Mouse (Mus musculus) heart, postnatal 0 days (tissue): Measurements from ENCODE around the gene Dnajb8. TPM values are rescaled to one million over a fixed set of nuclear protein-coding genes. Genes with fewer than 3 reads are reported as not detected.

Experiments used
- ATAC-seq: fragments of 200-750 bp; cut with Nextera tagmentation; 2 replicates; pipeline ENCODE4 v1.8.0; 2017; ENCODE audit warnings: low read depth, moderate number of reproducible peaks, moderate library complexity; ENCODE audit not compliant: insufficient read depth
- DNase-seq: peaks from one replicate; pipeline ENCODE4 v3.0.0-alpha.2; 2016; ENCODE audit warnings: low spot score
- H3K27ac ChIP-seq: fragments of 300-500 bp; sonication (generic); 2 replicates; pipeline ENCODE4 v1.5.1; 2014; ENCODE audit warnings: low read depth, mild to moderate bottlenecking
- H3K27me3 ChIP-seq: fragments of 300-500 bp; sonication (generic); 2 replicates; pipeline ENCODE4 v1.6.1; 2014; ENCODE audit warnings: low read length, mixed read lengths; ENCODE audit not compliant: control insufficient read depth, insufficient read depth
- H3K36me3 ChIP-seq: fragments of 300-500 bp; sonication (generic); replicated peaks from 2 replicates; pipeline ENCODE4 v1.6.1; 2014; ENCODE audit warnings: low read length, mixed read lengths; ENCODE audit not compliant: control insufficient read depth, insufficient read depth
- H3K4me1 ChIP-seq: fragments of 300-500 bp; sonication (generic); 2 replicates; pipeline ENCODE4 v1.6.1; 2014; ENCODE audit warnings: antibody characterized with exemption; ENCODE audit not compliant: control insufficient read depth, insufficient read depth
- H3K4me2 ChIP-seq: fragments of 300-500 bp; sonication (generic); 2 replicates; pipeline ENCODE4 v1.6.1; 2014; ENCODE audit warnings: low read depth, mild to moderate bottlenecking, low read length, moderate library complexity
- H3K4me3 ChIP-seq: fragments of 300-500 bp; sonication (generic); 2 replicates; pipeline ENCODE4 v1.5.1; 2014; ENCODE audit warnings: low read depth, low read length
- H3K9ac ChIP-seq: fragments of 300-500 bp; sonication (generic); replicated peaks from 2 replicates; pipeline ENCODE4 v1.6.1; 2014; ENCODE audit warnings: low read depth, low read length, mixed read lengths
- H3K9me3 ChIP-seq: fragments of 300-500 bp; sonication (generic); replicated peaks from 2 replicates; pipeline ENCODE4 v1.6.1; 2016; ENCODE audit warnings: low read length; ENCODE audit not compliant: control insufficient read depth
- CTCF ChIP-seq: IDR thresholded peaks from 2 replicates; pipeline ENCODE4 v1.5.1; 2016; ENCODE audit warnings: antibody characterized with exemption, control low read depth, low read depth
- EP300 ChIP-seq: IDR thresholded peaks from 2 replicates; pipeline ENCODE4 v1.6.1; 2016; ENCODE audit warnings: antibody characterized with exemption, low read depth
- WGBS: fragments of 180-500 bp; shearing (Covaris S2); extraction: QIAGEN DNeasy Blood & Tissue Kit; methylation state at CpG from one replicate; pipeline ENCODE4 v1.1.7; 2014; 5-methylcytosine and 5-hydroxymethylcytosine counted together
- polyA plus RNA-seq: library from polyadenylated mRNA; unstranded; fragments of >200 nt; fragmentation: Nextera tagmentation; extraction: Ambion mirVana; gene quantifications from 2 replicates; pipeline ENCODE4 v1.2.1, GENCODE M21; 2015
- total RNA-seq: library from RNA; depleted of rRNA; stranded (reverse); fragments of >200 nt; gene quantifications from 2 replicates; pipeline ENCODE4 v1.2.3, GENCODE M21; 2014; ENCODE audit warnings: low replicate concordance

The Dnajb8 gene
- total and polyA plus RNA-seq, 2 experiments from 2014 or later, result not detected

GRCm38 (mm10) chr6:88251798-88252478 is 29.9 kb downstream of the Dnajb8 start:
- WGBS, result 50% methylated on average over 7 of the region's 7 CpGs
- no peak for ATAC-seq
- TF ChIP-seq EP300 (no peak), CTCF (no peak)

GRCm38 (mm10) chr6:88254082-88254481 is 32.0 kb downstream of the Dnajb8 start:
- H3K27ac ChIP-seq, result no peak overlapping the region
- H3K4me2 ChIP-seq, result no peak overlapping the region
- TF ChIP-seq CTCF, result no peak
- TF ChIP-seq EP300, result no peak
- no peak for ATAC-seq
- WGBS, result 54% methylated on average over 6 of the region's 6 CpGs
- no peaks in the 10 kb centered on the region for H3K27me3 ChIP-seq
- H3K4me3 ChIP-seq, result no peak overlapping the region
- H3K4me1 ChIP-seq, result peaks cover 11% of the 10 kb centered on the region; the same call in 1 of the 2 replicates
- H3K9me3 ChIP-seq, result no peaks in the 10 kb centered on the region
- no peak for DNase-seq
- H3K9ac ChIP-seq, result no peak overlapping the region
- H3K36me3 ChIP-seq, result no peaks in the 10 kb centered on the region; the same call in 1 of the 2 replicates

More at GRCm38 (mm10) chr6:88251798-88252478, 29.9 kb downstream of the Dnajb8 start:
- no peaks in the 10 kb centered on the region for H3K27me3 ChIP-seq
- H3K4me3 ChIP-seq, result no peak overlapping the region
- no peak overlapping the region for H3K27ac ChIP-seq
- DNase-seq, result no peak
- H3K9me3 ChIP-seq, result no peaks in the 10 kb centered on the region
- no peak overlapping the region for H3K4me2 ChIP-seq
- peaks cover 11% of the 10 kb centered on the region; the same call in 1 of the 2 replicates for H3K4me1 ChIP-seq
- H3K9ac ChIP-seq, result no peak overlapping the region
- H3K36me3 ChIP-seq, result no peaks in the 10 kb centered on the region

GRCm38 (mm10) chr6:88255435-88255834 is 33.4 kb downstream of the Dnajb8 start:
- Histone ChIP-seq H3K4me2 (no peak overlapping the region), H3K9me3 (no peaks in the 10 kb centered on the region), H3K27ac (no peak overlapping the region), H3K9ac (no peak overlapping the region), H3K4me3 (no peak overlapping the region), H3K36me3 (no peaks in the 10 kb centered on the region; the same call in 1 of the 2 replicates), H3K27me3 (no peaks in the 10 kb centered on the region), H3K4me1 (0 out of 2 replicates have a peak, but pooled peaks cover 11% of the 10 kb centered on the region)
- TF ChIP-seq EP300 (no peak), CTCF (no peak)
- 12% methylated on average over 4 of the region's 4 CpGs for WGBS
- DNase-seq, result no peak
- no peak for ATAC-seq

- 0 out of 2 replicates have a peak, but pooled peaks cover 11% of the 10 kb centered on the region for H3K4me1 ChIP-seq
- H3K27me3 ChIP-seq, result no peaks in the 10 kb centered on the region
- DNase-seq (no peak), ATAC-seq (no peak)
- H3K4me2 ChIP-seq, result no peak overlapping the region
- no peak overlapping the region for H3K9ac ChIP-seq
- no peak overlapping the region for H3K4me3 ChIP-seq
- no peaks in the 10 kb centered on the region; the same call in 1 of the 2 replicates for H3K36me3 ChIP-seq
- 86% methylated on average over 3 of the region's 3 CpGs for WGBS
- TF ChIP-seq CTCF, result no peak
- no peak for TF ChIP-seq EP300
- H3K27ac ChIP-seq, result no peak overlapping the region
- no peaks in the 10 kb centered on the region for H3K9me3 ChIP-seq
Measured at GRCm38 (mm10) chr6:88259621-88260020, 37.6 kb downstream of the Dnajb8 start.

GRCm38 (mm10) chr6:88260645-88261044 is 38.6 kb downstream of the Dnajb8 start:
- no peak for ATAC-seq
- WGBS, result 88% methylated on average over 3 of the region's 3 CpGs
- H3K4me3 ChIP-seq, result no peak overlapping the region

More at GRCm38 (mm10) chr6:88260645-88261044, 38.6 kb downstream of the Dnajb8 start:
- Histone ChIP-seq H3K36me3 (no peaks in the 10 kb centered on the region; the same call in 1 of the 2 replicates), H3K4me1 (0 out of 2 replicates have a peak, but pooled peaks cover 8% of the 10 kb centered on the region), H3K27me3 (no peaks in the 10 kb centered on the region), H3K9me3 (no peaks in the 10 kb centered on the region), H3K27ac (no peak overlapping the region), H3K4me2 (no peak overlapping the region), H3K9ac (no peak overlapping the region)
- TF ChIP-seq EP300 (no peak), CTCF (no peak)
- DNase-seq, result no peak
